Mouse (Mus musculus) cortical plate, adult 2 months (tissue): ENCODE measurements at regions not wholly inside any gene's neighbourhood (a gene's known extent, or its start where the extent isn't known, plus 50 kb on each side); places are given as distances from the start of the nearest gene placed in this dataset.
A peak's percentile ranks its signal among the peaks of the same experiment; 100 is the strongest.

Experiments
- CTCF ChIP-seq: fragments of 200-500 bp; IDR thresholded peaks from 2 replicates; pipeline ENCODE4 v1.5.1; 2011; ENCODE audit warnings: mild to moderate bottlenecking, control low read depth, low read length; ENCODE audit not compliant: insufficient read depth; ENCODE audit errors: extremely low read depth
- POLR2A ChIP-seq: fragments of 200-500 bp; IDR thresholded peaks from 2 replicates; pipeline ENCODE4 v1.6.1; 2011; ENCODE audit warnings: mild to moderate bottlenecking, low read length, control low read depth; ENCODE audit not compliant: insufficient read depth; ENCODE audit errors: extremely low read depth

DNA sequence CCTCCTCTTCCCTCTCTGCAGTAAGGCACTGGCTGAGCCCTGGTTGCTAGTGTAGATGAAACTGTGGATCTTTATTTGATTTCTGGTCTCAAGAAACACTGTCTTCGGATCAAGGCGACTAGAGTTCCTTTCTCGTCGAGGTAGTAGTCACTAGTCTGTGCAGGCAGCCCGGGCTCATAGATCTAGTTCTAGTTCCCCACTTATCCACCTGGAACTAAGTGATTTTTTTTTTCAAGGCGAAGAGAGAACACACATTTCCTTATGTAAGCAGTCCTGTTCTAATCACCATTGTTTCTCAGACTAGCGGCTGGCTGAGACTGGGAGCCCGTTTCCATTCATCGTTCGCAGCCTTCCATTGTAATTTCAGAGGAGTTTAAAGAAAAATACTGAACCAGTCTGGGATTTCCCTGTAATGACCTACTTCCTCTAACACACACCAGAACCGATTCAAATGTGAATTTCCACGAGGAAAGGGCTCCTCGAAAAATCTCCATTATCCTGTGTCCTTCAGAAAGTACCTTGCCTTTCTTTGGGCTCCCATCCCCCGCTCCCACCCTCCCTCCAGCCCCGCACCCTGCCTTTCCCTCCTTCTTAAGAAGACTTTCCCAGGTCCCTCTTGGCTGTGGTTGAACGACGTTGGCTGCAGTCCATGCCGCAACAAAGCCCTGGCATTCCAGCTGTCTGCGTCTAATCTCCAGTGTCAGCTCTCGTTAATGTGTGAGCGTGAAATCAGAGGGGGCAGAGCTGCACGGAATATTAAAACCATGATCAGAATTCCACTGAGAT lies 388.5 kb downstream of the Sorl1 start:
- TF ChIP-seq CTCF: no peak
- 0 out of 2 replicates have a peak, but pooled peaks have one; percentile 28 for TF ChIP-seq POLR2A
